Mouse (Mus musculus) heart, postnatal 4 days (tissue): ENCODE data around the gene Fndc3a. TPM values are rescaled to one million over a fixed set of nuclear protein-coding genes. Genes with fewer than 3 reads are reported as not detected.

Experiments used
- DNase-seq: peaks from one replicate; pipeline ENCODE4 v3.0.0; 2021
- total RNA-seq, 2 experiments: library from RNA; stranded (reverse); gene quantifications; 2 replicates each; pipeline ENCODE4 v1.2.3; 2021

Fndc3a gene
- total RNA-seq, 2 experiments from 2014 or later: 19.0 to 22.6 TPM

DNA sequence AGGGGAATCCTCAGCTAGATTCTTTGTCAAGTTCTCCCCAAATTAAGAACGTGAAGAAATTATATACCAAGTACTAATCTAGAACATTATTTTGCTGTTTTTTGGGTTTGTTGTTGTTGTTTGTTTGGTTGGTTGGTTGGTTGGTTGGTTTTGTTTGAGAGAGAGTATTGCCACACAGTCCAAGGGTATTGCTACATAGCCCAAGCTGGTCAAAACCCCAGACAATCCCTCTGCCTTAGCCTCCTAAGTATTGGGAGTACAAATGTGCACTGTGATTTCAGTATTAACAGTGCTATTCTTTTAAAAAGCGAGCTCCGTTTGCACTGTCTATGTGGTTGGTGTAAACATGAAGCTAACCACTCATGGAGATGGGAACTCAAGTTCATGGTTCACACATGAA, 37.9 kb downstream of the Fndc3a start:
- no peak for DNase-seq

DNA sequence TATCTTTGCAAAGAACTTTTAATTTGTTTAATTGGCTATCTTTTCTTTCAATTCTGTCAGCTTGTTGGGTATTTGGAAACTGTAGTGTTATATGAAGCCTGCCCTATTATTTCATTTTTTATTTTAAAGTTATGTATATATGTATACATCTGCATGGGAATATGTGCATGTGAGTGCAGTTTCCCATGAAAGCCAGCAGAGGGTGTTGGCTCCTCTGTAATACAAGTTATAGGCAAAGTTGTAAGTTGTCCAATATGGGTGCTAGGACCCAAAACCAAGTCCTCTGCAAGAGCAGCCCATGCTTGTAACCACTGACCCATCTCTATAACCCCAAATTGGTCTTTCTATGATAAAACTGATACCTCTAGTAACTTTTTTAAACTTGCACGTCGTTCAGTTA, 38.8 kb downstream of the Fndc3a start:
- DNase-seq: no peak

DNA sequence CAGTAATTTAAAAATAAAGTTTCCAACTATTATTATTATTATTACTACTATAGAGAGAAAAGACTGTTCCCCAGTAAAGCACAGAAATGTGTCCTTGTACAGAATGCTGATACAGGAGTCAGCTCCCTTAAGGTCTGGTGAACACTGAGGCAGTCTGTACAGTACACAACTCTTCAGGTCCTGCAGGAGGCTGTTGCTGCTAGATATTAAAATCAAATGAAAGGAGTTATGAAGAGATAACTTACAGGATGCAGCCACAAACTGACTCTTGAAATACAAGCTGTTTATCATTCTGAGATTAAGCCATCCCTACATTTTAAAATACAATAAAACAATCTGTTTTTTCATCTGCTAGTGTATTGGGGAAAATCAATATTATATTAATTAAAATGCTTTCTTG, 60.5 kb downstream of the Fndc3a start:
- DNase-seq: no peak

DNA sequence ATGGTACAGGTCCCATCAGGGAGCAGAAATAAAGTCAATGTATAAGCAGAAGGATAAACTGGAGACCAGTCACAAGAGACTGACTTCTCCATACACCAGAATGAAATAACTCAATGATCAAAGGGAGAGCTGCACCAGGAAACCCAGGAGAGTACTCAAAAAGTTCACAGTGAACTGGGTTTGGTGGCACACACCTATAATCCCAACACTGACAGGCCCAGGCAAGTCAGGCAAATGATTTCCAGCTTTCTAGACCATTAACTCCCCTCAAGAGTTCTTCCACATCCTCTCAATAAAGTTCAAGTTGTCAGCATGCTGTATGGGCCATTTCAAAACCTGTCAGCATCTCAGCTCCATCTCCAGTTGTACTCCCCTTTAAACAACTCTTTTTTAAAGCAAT, 64.3 kb downstream of the Fndc3a start:
- DNase-seq: no peak

DNA sequence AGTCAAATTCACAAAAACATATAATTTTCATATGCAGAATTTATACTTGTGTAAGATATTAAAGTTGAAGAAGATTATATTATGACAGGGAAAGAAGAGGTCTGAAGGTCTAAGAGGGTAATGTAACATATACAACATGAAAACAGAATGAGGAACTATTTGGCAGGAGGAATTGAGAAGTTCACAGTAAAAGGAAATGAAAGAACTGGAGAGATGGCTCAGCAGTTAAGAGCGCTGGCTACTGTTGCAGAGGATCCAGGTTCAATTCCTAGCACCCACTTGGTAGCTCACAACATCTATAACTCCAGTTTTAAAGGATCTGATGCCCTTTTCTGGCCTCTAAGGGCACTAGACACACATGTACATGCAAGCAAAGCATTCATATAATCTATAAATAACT, 65.2 kb downstream of the Fndc3a start:
- DNase-seq: no peak

DNA sequence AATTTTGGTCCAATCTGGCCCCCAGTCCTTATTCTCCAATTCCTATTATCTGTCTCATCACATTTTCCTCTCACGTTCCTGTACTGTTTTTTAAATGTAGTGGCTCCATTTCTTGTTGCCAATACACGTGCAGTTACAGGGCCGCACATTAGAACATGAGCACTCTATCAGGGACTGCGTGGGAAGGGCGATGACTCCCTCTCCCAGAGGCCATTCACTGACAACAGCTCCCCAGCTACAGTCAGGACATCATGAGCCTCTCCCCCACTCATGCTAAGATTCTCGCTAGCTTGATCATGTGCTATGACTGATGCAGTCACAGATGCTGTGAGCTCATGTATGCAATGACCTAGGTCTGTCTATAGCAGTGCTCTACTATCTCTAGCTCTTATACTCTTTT, 71.3 kb downstream of the Fndc3a start:
- no peak for DNase-seq

DNA sequence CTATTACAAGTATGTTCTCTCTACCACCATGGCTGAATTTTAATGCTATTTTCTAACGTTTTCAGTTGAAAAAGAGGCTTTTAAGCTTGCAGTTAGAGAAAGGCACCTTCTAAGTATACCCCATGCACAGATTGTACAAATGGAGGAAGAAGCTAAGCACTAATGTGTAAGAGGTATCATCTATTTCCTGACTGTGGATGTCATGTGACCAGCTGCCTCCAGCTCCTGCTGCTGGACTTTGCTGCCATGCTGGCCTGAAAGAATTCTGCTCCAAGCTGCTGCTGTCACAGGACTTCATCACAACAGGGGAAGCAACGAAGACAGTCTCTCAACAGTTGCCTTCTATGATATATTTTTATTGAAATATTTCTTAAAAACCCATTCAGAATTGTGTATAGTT, 76.2 kb downstream of the Fndc3a start:
- DNase-seq: no peak

DNA sequence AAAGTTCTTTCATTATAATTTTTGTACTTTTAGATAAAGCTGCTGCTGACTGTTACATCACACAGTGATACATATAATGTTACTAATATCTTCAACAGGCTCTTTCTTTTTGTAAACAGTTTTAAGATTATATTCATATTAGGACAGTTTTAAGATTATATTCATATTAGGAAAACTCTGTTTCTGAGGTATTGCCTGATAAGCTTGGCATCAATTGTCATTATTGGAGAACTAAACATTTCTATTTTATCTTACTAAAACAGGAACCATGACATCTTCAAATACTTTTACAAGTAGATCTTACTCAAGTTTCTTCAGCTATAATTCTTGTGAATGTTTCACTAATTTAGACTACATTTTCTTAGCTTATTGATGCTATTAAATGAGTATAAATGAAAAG, 84.4 kb downstream of the Fndc3a start:
- DNase-seq: no peak

DNA sequence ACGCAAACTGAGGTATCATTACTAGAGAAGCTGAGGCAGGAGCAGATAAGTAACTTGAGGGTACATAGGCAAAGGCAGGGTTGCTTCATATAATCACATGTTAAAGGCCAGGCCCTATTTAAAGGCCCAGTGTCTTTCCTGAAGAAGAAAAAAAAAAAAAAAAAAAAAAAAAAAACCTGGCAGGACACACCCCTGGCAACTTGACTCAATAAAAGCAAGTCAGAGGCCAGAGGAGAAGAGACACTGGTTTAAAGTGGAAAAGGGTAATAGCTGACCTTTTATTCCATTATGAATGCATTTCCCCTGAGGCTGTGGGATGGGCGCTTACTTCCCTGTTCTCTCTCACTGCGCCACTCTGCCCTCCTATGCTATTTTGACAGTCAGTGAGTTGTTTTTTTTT, 105.7 kb downstream of the Fndc3a start:
- DNase-seq: no peak

DNA sequence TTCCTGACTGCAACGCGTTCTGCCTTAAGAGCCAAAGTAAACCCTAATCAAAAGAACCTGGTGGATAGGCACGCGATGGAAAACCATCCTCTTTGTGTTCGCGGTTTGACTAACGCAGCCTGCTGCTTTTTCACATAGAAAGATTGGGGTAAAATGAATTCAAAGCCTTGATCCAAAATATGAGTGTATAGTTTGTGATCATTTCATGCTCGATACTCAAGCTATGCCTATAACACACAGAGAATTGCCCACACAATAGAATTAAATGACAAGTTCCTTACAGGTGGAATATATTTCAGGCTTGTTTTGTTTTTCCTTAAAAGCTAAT, 106.6 kb downstream of the Fndc3a start:
- no peak for DNase-seq

DNA sequence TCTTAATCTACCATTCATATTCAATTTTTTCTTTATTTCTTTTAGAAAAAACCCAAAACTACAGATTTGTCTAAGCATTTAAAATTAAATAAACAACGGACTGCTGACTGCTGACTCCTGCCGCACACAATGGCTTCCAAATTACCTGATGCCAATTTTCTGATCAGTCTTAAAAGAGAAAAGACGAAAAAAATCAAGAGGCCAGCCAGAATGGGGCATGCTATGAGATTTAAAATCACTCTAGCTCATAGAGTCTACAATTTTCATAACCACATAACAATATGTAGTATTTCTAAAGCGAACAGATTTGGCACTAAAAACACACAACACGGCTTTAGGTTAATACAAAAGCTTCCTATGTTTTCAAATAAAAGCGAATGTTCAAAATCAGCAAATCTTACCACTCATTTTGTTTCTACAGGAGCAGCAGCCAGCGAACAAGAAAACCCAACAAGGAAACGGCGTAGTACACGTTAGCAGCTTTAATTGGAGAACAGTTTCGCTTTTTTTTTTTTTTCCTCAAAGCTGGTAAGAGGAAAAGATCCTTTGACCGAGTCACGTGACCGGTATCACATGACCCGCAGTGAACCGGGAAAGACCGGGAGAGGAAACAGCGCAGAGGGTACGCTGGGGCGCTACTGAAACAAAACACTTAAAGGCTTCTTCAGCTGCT, 107.1 kb downstream of the Fndc3a start:
- DNase-seq: peak; percentile 90

DNA sequence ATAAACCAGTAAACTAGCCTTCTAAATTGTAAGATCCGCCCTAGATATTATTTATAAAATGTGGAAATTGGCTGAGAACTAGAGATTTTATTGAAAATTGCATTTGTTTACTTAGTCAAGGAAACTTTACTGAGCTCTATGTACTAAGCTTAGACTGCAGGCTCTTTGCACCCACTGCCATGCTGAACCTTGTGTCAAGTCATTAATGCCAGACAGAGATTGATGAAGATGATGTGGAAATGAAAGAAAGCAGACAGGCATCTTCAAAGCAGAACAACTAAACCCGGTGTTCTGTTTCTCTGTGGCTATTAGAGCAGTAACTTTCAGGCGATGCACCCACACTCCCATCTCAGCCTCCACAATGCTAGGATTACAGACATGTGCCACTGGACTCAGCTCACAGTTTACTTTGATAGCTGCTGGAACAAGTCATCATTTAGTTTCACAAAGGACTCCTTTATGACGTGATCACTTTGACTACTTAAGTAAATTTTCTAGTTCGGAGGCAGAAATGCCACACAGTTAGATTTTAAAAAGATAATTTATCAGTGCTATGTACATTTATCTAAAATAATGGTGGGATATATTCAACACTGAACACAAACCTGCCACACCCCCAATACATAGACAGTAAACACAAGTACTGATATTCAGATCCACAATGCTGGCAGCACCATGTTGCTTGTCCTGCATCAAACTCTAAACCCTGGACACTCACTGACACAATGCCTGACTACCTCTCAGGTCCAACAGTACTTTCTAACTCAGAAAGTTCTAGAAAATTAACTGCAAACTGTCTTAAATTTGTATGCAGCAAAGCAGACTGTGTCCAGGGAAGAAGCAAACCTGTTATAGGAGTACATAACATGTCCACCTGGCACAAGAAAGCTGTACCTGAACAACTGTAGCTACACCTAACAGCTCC, 108.2 kb downstream of the Fndc3a start:
- DNase-seq: no peak

DNA sequence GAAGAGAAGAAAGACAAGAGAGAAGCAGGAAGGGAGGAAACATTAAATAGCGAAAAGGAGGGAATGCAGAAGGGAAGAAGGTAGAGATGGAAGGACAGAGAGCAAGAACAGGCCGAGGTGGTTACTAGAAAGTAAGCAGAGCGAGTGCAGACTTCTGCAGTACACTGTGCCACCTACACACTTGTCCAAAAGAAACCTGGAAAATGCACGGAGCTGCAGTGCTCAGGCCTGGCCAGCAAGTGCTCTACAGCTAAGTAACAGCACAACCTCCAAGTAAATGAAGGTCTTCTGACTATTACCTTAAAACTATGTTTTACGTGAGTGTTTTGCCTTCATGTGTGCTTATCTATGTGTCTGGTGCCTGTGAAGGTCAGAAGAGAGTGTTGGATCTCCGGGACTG, 109.4 kb downstream of the Fndc3a start:
- DNase-seq: no peak

DNA sequence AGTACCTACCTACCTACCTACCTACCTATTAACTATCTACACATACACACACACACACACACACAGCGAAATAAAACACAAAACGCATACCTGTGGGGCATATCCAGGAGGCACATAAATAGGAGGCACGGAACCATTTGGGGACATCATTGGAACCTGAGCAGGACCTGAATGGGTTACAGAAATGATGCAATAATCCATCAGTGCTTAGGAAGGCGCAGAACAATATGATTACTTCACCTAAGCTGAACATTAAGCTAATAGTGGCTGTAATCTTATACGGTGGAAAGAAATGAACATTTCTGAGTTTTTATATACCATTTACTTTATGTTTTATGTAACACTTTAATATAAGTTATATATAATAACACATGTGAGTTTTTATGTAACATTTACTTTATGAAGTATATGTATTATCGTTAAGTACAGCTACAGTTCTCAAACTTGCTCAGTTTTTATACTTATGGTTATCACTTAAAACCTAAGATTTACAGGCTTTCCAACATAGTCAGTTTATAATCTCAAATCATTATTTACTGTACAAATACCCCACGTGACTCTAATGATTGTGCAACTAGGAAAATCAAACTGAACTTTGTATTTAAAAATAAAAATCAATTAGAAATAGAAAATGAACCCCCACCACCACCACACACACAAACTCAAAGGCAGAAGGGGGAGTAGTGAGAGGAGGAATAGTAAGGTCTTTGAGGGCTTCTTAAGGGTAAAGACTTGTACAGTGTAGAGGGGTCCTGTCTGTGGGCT, 110.6 kb downstream of the Fndc3a start:
- no peak for DNase-seq

DNA sequence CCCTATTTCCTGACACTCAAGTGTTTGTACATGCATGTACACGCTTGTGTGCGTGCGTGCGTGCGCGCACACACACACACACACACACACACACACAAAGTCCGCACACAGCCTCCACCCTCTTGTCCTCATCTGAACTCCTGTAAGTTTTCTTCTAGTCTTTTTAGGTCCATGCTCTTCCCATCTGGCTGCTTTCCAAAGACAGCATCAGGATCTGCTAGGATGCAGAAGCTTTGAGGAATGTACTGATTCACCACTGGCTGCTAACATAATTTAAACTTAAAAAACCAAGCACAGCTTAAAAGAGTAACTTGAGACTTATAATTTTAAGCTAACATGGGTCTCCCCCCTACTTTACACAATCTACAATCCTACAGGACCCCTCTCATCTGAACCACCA, 115.6 kb downstream of the Fndc3a start:
- DNase-seq: no peak

DNA sequence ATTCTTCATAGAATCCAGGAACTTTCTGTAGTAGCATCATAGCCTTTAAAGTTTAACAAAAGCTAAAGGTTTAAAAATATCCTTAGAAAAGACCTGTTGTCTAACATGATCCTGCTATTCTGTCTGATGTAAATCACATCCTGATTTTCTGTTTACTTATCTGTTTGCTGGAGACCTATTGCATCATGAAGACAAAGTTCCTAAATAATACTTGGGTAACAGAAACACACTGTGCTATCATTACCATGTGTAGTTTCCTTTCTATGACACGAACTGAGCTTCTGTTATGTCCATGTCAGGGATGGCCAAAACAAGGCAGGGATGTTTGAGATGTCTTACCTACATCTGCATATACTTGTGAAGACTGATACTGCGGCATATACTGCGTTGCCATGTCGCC, 120.4 kb downstream of the Fndc3a start:
- DNase-seq: no peak

DNA sequence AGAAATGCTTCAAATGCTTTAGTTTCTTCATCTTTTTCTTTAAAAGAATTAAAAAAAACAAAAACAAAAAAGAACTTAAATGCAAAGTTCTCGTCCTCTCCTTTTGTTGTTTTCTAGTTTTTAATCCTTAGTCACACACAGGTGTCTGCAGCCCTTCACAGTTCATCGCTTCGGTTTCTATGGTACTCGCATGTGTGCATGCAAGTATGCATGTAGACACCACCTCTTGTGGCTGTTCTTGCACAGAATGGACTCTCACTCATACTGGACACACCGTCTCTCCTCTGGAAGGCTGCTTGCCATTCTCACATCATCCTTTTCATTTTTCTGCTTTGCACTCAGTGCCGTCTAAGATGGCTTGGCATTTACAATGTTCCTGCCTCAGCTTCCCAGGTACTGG, 126.8 kb downstream of the Fndc3a start:
- DNase-seq: no peak

DNA sequence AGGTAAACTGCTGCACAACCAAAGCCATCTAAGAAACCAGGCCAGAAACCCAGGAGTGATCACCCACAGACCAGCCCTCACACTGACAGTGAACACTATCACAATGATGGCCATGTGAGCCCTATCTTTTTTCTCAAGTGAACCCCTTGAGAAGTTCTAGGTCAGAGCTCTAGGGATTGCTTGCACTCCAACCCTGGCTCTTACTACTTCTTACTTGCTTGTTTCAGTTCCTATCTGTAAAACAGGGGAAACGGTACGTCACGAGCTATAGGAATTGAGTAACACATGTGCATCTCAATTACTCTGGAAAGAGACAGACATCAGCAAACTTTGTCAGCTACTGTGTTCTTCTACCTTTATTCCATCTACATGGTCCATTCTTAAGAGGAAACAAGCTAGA, 128.8 kb downstream of the Fndc3a start:
- DNase-seq: no peak

DNA sequence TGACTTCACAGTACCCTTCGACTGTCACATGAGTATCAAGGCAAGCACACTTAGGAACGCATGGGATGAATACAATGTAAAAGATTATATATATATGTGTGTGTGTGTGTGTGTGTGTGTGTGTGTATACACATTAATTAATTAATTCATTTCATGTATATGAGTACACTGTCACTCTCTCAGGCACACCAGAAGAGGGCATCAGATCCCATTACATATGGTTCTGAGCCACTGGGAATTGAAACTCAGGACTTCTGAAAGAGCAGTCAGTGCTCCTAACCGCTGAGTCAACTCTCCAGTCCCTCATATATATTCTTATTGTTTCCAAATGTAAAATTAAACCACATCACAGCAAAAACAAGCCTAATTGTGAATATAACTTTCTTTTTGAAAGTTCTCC, 133.5 kb downstream of the Fndc3a start:
- no peak for DNase-seq

DNA sequence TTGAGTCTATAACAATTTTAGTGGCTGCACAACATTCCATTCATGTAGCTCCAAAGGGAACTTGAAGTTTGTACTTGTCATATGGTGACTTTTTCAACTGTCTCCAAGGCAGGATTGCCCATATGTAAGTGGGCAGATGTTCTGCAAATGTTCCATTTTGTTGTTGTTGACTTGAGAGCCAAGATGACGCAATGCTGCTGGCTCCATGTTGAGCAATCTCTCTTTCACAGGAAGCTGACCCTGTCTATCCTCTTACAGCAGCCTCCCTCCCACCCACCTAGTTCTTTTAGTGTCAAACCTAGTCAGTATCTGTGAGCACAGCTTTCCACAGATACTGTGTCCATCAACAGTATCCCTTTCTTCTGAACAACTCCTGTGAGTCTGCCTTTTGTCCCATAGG, 145.9 kb downstream of the Fndc3a start:
- no peak for DNase-seq

DNA sequence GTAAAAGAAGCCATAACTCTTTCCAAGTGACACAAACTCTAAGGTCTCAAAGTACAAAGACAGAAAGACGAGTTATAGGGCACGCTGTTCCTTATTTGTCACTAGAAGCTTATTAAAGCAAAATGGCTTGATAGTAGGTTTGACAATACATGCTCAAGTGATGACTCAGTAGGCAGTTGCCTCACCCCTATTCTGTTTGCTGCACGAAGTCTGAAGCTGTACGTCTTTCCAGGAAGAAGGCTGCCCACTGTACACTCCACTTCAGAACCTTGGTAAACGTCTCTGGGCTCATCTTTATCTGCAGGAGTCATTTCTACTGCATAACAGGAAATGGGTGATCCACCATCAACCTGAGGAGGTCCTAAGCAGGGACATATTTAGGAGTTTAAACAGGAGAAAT, 151.0 kb downstream of the Fndc3a start:
- no peak for DNase-seq

DNA sequence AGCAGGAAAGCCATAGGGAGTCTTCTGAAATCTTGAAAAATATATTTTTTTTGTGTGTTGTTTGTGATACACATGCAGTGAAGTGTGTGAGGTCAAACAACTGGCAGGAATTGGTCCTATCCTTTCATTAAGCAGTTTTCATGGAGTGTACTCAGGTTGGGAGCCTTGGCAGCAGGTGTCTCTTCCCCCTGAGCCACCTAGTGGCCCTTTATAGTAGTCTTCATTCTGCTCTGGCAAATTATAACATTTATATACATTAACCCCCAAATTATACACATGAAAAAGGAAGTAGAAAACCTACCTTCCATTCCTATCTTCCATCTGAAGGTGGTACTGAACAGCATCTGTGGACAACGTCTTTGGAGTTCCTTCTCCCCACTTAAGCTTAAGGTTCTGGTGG, 154.0 kb downstream of the Fndc3a start:
- DNase-seq: no peak

DNA sequence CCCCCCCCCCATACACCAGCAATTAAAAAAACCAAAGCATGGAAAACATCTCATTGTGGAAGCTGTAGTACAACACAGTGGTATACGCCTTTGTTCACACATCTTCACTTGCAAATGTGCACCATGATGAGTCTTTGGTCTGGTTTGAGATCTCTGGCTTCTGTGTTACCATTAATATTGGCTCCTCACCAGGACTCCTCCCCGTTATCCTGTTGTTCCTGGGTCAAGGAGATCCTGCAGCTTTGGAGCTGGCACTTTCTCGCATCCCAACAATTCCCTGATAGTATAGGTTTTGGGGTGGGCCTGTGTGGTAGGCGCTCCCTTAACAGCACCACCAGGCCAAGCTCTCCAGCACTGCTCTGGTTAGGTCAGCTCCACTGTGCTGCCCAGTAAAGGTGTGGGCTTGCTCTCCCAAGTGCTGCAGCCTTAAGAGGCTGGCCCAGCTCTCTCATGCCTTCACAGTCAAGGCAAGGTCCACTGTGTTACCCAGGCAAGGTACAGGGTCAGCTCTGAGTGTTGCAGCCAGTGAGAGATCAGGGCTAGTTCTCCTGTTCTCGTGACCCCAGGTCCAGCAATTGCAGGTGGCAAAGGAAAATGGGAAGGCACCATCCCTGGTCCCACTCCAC, 173.3 kb downstream of the Fndc3a start:
- no peak for DNase-seq
